Mouse (Mus musculus): ENCODE data around the gene Pex7.
"Not testable (repeated sequence)": the region's sequence is repeated elsewhere in the genome, so short reads cannot be mapped to it uniquely, and the experiment has no call there.

Gene Pex7

DNA sequence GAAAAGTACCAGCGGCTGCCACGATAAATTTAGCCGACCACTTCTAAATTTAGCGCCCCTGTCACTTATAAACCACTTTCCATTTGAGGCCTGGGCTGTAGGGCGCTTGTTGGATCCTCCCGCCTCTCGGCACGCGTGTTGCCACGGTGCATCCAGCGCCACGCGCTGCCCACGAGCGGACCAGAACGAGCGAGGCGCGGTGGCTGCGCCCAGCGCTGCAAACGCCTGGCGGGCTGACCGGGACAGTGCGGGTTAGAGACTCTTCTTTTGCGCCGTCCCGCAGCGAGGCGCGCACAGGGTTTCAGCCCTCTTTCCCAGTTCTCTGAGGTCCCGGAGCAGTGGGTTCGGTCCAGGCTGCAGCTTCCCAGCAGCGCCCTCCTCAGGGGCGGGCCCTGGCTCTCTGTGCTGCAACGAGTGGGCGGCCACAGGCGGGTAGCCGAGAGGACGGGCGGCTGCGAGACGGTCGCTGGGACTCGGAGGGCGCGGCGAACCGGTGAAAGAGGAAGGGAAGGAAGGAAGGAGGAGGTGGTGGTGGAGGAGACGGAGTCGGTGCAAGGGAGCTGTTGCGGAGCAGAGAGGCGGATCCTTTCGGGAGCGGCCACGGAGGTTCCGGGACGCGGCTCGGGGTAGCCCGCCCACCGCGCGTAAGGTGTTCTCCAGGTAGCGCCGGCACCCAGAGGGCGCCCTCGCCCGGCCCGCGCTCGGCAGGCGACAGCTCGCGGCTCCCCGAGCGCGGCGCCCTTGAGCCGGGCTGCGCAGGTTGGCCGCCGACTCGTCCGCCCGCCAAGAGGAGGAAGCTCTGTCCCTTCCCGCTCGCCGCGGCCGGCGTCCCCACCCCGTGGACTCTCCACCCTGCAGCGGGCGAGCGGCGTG, 26.3 kb upstream of the Pex7 start:
- peak; percentile 60 for DNase-seq (ENCODE audit: low read depth, low spot score)

DNA sequence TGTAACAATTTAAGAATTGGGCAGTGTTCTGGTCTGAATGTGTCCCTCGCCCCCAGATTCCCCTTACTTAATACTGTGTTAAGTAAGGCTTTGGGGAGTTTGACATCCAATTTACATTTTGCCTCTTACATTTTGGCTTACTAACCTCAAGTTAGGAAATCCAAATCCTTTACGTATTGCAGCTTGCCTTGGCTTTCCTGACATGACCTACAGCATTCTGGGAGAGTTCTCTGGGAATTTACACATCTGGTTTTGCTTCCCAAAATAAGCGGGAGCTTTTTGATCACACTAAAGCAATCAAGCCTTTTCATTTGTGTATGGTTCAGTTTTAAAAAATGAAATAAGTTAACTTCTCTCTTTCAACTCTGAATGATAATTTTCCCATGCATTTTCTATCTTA, 25.5 kb upstream of the Pex7 start:
- no peak for DNase-seq (ENCODE audit: low read depth, low spot score)

DNA sequence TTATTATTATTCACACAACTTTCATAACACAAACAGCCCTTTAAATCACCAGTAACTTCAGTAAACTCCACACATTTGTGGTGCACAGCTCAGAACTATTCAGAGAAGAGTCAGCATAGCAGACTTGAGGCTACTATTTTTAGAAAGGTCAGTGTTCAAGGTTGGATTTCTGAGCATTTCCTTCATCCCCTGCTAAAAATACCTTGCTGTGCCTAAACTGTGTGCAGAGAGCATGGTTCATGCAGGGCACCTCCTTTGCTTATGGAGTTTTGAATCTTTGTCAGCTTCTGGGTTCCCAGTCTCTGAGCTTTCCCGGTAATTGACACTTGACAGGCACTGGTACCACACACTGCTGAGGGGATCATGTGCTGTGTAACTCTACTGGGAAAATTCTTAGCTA, 20.7 kb upstream of the Pex7 start:
- no peak for DNase-seq (ENCODE audit: low read depth, low spot score)

DNA sequence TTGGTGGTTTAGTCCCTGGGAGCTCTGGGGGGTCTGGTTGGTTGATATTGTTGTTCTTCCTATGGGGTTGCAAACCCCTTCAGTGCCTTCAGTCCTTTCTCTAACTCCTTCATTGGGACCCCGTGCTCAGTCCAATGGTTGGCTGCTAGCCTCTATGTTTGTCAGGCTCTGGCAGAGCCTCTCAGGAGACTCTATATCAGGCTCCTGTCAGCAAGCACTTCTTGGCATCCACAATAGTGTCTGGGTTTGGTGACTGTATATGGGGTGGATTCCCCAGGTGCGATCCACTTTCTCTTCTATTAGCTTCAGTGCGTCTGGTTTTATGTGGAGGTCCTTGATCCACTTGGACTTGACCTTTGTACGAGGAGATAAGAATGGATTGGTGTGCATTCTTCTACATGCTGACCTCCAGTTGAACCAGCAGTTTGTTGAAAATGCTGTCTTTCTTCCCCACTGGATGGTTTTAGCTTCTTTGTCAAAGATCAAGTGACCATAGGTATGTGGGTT, 19.0 kb upstream of the Pex7 start:
- DNase-seq (ENCODE audit: low read depth, low spot score) = not testable (repeated sequence)

DNA sequence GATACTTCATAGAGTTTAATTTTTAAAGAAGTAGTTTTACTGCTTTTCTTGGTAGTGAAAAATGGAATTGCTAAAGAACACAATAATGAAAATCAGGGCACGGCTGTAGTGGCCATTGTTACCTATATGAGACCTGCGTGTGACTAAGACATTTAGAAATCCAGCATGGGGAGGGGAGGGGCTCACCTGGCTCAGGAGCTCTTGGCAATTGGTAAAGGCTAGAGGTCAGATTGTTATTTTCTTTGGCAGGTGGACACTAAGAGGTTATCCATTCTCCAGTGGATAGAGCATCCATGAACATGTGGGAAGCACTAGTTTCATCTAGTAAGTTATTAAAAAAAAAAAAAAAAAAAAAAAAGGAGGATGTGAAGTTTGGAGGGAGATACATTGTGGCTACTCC, 16.8 kb upstream of the Pex7 start:
- DNase-seq (ENCODE audit: low read depth, low spot score) = no peak

DNA sequence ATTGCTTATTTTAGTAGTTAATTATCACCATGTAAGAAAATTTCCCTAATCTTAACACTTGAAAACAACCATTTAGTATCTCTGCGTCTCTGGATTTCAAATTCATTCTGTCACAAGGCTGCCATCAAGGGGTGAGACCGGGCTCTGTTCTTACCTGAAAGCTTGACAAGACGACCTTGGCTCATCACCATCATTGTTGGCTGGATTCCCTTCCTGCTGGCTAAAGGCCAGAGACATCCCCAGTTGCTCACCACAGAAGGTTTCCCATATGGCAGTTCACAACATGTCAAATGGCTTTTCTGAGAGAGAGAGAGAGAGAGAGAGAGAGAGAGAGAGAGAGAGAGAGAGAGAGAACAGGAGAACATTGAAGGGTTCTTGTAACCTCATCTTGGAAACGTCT, 14.9 kb upstream of the Pex7 start:
- no peak for DNase-seq (ENCODE audit: low read depth, low spot score)

DNA sequence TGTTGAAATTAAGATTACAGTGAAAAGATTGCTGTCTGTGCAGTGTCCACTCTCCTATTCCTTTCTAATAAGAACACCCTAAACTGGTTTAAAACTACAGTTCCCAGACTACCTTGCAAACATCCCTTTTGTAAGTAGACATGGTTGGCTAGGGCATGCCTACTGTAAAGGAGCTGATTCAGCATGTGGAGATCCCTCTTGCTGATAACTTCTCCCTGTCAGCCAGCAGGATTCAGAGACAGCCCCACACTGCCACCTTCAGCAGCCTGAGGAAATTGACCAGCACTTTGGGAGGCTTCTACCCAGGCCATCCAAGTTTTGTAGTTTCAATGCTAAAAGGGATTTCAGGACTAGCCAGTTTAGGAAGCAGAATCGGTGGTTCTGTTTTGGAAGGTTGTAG, 7.8 kb upstream of the Pex7 start:
- DNase-seq (ENCODE audit: low read depth, low spot score) = peak; percentile 68

DNA sequence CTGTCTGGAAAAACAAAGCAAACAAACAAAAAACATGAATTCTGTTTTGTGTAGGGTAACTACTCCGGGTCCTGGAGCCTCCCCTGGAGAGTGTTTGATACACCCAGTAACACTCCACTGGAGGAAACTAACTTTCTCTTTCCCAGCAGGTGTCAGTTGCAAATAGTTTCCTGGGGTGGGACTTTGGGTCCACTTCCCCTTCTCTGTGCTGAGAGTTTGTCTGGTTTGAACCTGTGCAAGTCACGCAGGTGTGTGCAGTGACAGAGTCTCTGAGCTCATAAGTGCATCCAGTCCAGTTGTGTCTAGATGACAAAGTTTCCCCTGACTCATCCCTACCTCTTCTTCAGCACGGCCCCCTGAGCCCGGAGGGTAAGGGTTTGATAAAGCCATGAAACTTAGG, 6.3 kb upstream of the Pex7 start:
- no peak for DNase-seq (ENCODE audit: low read depth, low spot score)

DNA sequence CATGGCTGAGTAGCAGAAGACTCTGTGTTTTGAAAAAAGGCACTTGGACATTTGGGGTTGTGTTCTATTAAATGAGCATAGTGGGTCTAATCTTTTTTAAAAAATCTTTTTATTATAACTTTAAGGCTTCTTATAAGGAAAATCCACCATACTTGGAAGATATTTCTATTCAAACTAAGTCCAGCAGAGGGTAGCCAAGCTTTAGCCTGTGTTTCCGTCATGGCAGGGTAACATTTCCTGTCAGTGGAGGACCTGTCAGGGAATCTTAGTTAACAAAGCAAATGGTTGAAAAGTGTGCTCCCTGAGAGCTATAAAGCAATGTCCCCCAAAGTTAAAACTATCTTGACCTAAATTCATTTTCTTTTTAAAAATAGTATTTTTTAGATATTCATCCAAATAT, 4.1 kb upstream of the Pex7 start:
- DNase-seq (ENCODE audit: low read depth, low spot score) = no peak

DNA sequence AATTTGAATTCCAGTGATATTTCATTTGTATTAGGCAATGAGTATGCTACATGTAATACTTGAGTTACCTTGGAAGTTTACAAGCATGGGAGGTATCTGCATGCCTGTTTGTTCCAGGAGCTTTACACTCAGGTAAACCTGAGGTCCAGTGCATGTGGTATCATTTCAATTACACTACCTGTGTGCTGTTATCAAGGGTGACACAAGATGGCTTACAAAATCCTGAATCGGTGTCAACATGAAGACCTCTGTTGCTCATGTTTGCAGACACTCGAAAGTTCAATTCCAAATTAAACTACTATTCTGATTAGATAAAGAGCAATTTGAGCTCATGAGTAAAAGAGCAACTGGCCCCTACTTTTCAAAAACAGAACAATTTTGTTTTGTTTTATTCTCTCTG, 3.0 kb upstream of the Pex7 start:
- DNase-seq (ENCODE audit: low read depth, low spot score) = no peak

DNA sequence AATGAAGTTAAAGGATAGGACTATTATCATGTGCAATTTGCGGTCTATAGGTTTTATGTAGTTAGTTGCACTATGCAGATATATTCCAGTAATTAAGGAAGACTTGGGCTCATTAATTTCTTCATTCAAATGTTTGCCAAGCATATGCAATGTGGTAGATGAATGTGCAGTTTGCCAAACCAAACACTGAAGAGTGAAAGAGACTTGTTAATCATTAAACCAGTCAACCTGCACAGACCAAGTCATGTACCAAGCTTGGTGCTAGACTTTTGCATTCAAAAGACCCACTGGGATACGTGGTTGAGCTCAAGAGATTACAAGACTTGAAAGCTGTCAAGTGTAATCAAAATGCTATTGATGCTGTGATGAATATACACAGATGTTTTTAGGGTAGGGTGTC, 587 bp upstream of the Pex7 start:
- no peak for DNase-seq (ENCODE audit: low read depth, low spot score)

DNA sequence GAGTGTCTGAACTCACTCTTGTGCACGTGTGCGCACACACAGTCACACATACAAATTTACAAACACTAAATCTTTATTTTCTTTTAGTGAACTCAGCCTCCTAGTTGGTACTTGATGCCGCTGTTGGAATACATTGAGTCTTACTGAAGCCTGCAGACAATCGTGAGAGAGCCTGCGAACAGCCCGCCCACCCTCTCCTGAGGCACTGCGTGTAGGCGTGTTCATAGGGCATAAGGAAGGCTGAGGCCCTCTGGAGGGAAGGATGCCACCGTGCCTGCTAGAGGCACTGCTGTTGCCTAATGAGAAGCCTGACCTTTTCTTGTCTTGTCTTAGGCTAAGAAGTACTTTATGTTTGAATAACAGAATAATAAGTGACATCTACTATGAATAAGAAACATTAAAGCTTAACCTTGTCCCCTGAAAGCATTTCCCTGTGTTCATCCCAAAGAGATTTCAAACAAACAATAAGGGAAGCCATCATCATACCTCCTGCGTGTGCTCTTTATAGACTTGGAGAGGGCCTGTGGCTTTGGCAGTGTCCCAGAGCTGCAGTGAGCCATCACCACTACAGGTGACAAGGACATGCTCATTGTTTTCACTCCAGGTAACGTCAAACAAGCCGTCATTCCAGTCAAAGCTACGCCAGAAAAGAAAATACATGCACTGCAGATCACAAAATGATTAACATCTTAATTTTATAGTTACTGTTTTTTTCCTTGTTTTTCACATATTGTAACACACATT, 3.2 kb downstream of the Pex7 start:
- DNase-seq (ENCODE audit: low read depth, low spot score) = no peak

DNA sequence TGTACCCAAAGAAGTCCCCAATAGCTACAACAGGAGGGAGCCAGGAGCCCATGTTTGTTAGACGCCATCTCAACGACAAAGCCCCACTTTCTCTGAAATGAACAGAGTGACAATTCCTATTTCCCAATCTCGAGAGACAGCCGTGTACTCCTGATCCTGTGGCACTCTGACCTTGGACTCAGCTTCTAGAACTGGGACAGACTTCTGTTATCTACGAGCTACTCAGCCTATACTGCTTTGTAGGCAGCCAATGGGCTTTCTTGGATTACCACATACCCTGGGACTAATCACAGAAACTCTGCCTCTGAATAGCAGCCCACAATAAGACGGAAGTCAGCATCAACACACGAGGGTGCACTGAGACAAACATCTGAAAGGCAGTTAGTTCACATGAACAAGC, 5.5 kb downstream of the Pex7 start:
- no peak for DNase-seq (ENCODE audit: low read depth, low spot score)

DNA sequence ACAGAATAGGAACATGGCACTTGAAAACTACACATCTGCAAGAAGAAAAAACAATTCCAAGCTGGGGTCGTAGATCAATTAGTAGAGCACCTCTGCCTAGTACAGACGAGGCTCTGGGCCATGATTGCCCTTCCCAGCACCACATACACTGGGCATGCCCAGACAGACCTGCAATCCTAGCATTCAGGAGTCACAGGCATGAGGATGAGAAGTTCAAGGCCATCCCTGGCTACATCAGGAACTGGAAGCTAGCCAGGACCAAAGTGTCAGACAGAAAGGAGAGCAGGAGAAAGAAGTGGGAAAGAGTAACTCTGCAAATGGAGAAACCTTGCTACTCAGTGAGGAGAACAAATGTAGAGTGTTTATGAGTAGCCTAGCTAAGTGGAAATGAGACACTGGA, 7.3 kb downstream of the Pex7 start:
- no peak for DNase-seq (ENCODE audit: low read depth, low spot score)

DNA sequence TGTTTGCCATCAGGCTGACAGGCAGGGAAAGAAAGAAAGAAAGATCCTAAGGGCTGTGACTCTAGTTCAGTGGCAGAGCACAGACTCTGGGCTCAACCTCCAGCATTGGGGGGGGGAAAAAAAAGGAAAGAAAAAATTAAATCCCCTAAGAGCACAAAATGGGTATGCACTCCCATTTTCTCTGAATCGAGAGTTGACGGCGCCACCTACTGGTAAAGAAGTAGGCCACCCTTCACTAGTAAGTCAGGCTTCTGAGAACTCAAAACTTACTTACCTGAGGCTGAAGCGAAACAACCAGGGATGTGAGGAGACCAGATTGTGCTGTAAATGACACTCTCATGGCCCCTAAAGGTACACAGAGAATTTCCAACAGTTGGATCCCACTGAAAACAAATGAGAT, 13.5 kb downstream of the Pex7 start:
- peak; percentile 8 for DNase-seq (ENCODE audit: low read depth, low spot score)

DNA sequence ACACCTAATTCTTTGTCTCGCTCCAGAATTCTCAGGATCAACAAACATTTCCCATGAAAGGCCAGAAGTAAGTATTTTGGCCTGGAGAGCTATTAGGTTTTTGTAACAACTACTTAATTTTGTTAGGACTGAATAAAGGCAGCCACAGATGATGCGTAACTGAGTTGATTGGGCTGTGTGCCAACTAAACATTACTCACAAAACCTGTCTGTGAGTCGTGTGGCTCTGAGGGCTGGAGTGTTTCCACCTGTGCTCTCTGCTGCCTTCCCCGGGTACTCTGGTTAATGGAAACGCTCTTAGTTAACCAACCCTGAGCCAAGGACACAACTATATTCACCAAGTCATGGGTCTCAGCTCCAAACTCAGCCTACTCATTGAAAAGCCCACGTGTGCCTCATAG, 14.3 kb downstream of the Pex7 start:
- no peak for DNase-seq (ENCODE audit: low read depth, low spot score)

DNA sequence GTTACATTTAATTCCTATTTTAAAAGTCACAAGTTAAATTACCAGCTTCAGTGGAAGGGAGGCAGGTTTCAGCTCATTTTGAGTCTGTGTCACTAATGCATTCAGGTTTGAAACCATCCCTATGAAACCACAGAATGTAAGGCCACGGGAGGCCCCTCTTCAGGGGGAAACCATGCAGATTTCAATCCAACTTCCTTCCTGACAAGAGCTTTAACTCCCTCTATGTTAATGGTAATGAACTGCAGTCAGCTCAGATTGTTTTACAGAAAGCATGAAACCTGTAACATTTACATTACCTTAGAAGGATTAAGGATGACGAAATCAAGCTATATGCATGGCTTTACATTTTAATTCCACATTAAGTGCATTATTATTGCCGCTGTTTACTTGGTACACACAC, 15.8 kb downstream of the Pex7 start:
- no peak for DNase-seq (ENCODE audit: low read depth, low spot score)

DNA sequence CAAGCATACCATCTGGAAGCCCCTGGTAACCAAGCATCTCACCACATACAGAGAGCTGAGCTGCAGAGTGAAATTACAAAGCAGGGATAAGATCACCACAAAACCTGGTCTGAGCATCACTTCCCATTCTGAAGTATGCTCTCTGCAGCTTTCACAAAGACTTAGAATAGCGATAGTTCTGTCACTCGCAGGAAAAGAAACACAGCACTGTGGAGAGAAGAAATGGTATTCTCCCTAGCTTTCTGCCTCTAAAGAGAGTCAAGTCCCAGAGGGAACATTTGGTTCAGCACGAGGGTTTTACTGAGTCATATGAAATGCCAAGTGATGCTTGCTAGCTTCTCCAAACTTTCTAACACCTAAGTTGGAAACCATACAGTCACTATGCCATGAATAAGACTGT, 17.6 kb downstream of the Pex7 start:
- DNase-seq (ENCODE audit: low read depth, low spot score) = no peak

DNA sequence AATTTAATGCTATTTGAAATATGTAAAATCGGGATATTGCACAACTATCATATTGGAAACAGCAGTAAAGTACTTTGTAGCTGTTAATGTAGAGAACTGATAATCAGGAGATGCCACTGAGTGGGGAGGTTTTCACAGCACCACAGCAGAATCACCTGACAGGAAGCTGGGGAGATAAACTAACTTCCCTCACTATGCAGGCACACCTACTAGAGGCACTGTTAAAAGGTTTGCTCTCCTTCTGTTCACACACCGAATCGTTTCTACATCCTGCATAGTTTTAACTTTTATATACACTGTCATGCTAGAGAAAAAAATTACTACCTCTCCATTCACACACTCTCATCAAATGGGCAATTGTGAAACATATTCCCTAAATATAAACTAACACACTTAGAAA, 21.2 kb downstream of the Pex7 start:
- no peak for DNase-seq (ENCODE audit: low read depth, low spot score)

DNA sequence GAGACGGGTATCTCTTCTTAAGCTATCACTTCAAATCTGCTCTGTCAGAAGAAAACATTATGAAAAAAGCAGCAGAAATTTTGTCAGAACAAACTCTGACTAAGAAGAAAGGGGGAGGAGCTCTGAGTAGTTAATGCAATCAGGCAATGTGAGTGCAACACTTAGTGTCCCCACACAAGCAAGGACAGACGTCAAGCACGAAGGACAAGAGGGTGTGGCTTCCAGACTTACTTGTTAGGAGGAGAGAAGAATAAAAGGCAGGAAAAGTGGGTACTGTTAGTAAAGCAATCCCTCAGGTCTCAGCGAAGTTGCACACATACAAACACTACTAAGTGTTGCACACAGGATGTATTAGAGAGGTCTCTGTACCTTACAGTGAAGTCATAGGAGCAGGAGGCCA, 23.1 kb downstream of the Pex7 start:
- no peak for DNase-seq (ENCODE audit: low read depth, low spot score)

DNA sequence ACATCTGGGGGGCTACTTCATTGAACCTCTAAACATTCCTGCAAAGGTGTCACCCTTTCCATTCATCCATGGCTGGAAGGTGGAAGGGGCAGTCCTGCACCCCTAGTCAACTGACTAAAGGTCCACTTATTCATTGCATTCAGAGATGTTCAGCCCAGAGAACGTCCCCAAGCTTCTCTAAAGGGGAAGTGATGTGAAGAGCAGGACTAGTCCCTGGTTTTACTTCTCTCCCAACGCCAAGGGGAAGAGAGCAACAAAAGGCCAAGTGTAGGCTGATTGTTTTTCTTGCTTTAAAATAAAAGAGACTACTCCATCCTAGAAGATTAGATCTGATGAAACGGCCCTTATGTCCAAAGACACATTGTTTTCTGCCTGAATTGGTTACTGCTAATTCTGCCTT, 27.1 kb downstream of the Pex7 start:
- DNase-seq (ENCODE audit: low read depth, low spot score) = no peak

DNA sequence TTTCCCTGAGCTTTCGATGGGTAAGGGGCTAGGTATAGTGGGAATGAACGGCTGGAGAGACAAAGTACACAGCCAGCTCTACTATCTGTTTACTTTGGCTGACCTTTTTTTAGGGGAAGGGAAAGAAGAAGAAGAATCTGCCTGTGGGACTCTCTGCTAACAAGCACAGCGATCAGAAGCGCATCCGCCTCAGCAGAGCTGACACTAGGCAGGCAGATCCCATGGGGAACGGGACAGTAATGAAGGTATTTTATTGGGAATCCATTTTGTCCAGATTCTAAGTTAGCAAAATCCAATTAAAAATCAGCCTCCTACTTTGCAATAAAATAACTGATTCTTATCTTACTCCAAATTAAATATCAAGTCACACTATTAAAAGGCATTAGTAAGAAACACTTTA, 28.3 kb downstream of the Pex7 start:
- no peak for DNase-seq (ENCODE audit: low read depth, low spot score)

DNA sequence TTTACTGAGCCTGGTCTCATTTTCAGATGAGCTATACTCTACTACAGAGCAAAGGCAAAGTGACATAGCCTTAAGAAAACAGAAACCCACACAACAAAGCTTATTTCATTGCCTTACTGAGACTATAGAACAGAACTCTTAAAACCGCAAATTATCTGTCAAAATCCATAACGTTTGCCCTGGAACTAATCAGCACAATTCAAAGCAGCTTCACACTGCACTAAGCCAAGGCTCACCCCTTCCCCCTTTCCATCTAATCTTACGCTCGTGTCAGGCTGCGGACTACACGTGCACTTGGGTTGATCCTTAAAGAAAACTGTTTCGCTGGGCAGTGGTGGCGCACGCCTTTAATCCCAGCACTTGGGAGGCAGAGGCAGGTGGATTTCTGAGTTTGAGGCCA, 29.8 kb downstream of the Pex7 start:
- DNase-seq (ENCODE audit: low read depth, low spot score) = no peak

All from skeletal muscle tissue, adult 2 months (tissue).